Mouse (Mus musculus) heart, postnatal 36 days (tissue): Measurements from ENCODE around the gene Epn1. TPM values are rescaled to one million over a fixed set of nuclear protein-coding genes. Genes with fewer than 3 reads are reported as not detected.

ENCODE experiments used
- DNase-seq, 2 experiments: peaks; one replicate each; pipeline ENCODE4 v3.0.0; 2021 to 2022
- intact Hi-C: fragments of 180-260 bp; cut with DNase I; formaldehyde crosslinking; loops from one replicate; pipeline ENCODE4 v1.15.1; 2025
- total RNA-seq, 2 experiments: library from RNA; stranded (reverse); gene quantifications; 2 replicates each; pipeline ENCODE4 v1.2.3; 2021

The Epn1 gene
- 100 to 1,000 TPM; 176 to 184 TPM for total RNA-seq

GRCm38 (mm10) chr7:5080010-5080751, at the start of gene Epn1:
Epn1 (plus strand) TSS chr7:5080235.
- intact Hi-C loops, result loop anchor here (5.0 kb wide), 1 partner anchor 47 kb away; the partner anchor contains the start of gene Rasl2-9
- DNase-seq, result peak; percentile 95 to 97

GRCm38 (mm10) chr7:5030554-5031275, 49.3 kb upstream of the Epn1 start:
- intact Hi-C loops, result no loop called here
- DNase-seq, result no peak

- intact Hi-C loops, result no loop called here
- no peak for DNase-seq
Observed at GRCm38 (mm10) chr7:5031496-5031895, 48.5 kb upstream of the Epn1 start.

- DNase-seq, result no peak
Observed at GRCm38 (mm10) chr7:5033818-5034217, 46.2 kb upstream of the Epn1 start, which contains the start of gene 4632433K11Rik. 4632433K11Rik (plus strand) TSS chr7:5034118.

GRCm38 (mm10) chr7:5035628-5036027, 44.4 kb upstream of the Epn1 start:
- no peak for DNase-seq
- intact Hi-C loops, result loop anchor here (2.0 kb wide), 1 partner anchor 13 kb away; no protein-coding TSS in a partner anchor

More at GRCm38 (mm10) chr7:5033818-5034217, 46.2 kb upstream of the Epn1 start, which contains the start of gene 4632433K11Rik:
- intact Hi-C loops, result no loop called here

- intact Hi-C loops, result loop anchor here (2.0 kb wide), 1 partner anchor 13 kb away; no protein-coding TSS in a partner anchor
- no peak for DNase-seq
Observed at GRCm38 (mm10) chr7:5036136-5036535, 43.9 kb upstream of the Epn1 start.

- intact Hi-C loops, result loop anchor here (2.0 kb wide), 1 partner anchor 14 kb away; no protein-coding TSS in a partner anchor
- DNase-seq, result no peak
Observed at GRCm38 (mm10) chr7:5037026-5037425, 43.0 kb upstream of the Epn1 start.

GRCm38 (mm10) chr7:5037467-5037866, 42.6 kb upstream of the Epn1 start:
- intact Hi-C loops, result loop anchor here (2.0 kb wide), 1 partner anchor 15 kb away; no protein-coding TSS in a partner anchor
- DNase-seq, result no peak

- DNase-seq, result peak; percentile 92 to 98
- intact Hi-C loops, result no loop called here
Observed at GRCm38 (mm10) chr7:5038109-5038732, 41.8 kb upstream of the Epn1 start, which contains the start of gene Zfp784. Zfp784 (minus strand) TSS chr7:5038446.

- intact Hi-C loops, result no loop called here
- DNase-seq, result no peak
Observed at GRCm38 (mm10) chr7:5038940-5039339, 41.1 kb upstream of the Epn1 start.

- DNase-seq, result no peak
- intact Hi-C loops, result loop anchor here (10.0 kb wide), 2 partner anchors 230 to 490 kb away; partner anchors contain the start of gene Ube2s
Observed at GRCm38 (mm10) chr7:5044981-5045380, 35.1 kb upstream of the Epn1 start.

- DNase-seq, result no peak
- intact Hi-C loops, result loop anchor here (10.0 kb wide), 2 partner anchors 231 to 491 kb away; partner anchors contain the start of gene Ube2s
Observed at GRCm38 (mm10) chr7:5046112-5046511, 33.9 kb upstream of the Epn1 start.

GRCm38 (mm10) chr7:5047313-5047712, 32.7 kb upstream of the Epn1 start:
- intact Hi-C loops, result loop anchor here (1.0 to 10.0 kb wide), 3 partner anchors 104 to 493 kb away; partner anchors contain the start of gene Ube2s

GRCm38 (mm10) chr7:5051193-5052192, 28.5 kb upstream of the Epn1 start, which contains the start of gene Zfp580:
Zfp580 (plus strand) TSS chr7:5051538.
- DNase-seq, result peak; percentile 78 to 88
- intact Hi-C loops, result loop anchor here (2.0 to 10.0 kb wide), 3 partner anchors 55 to 257 kb away; partner anchors contain the start of genes Rpl28 and Zfp579

More at GRCm38 (mm10) chr7:5047313-5047712, 32.7 kb upstream of the Epn1 start:
- peak in 1 of 2 experiments; percentile 35 for DNase-seq

- intact Hi-C loops, result loop anchor here (10.0 kb wide), 2 partner anchors 188 to 258 kb away; partner anchors contain the start of gene Rpl28
- no peak for DNase-seq
Observed at GRCm38 (mm10) chr7:5052438-5052837, 27.6 kb upstream of the Epn1 start.

GRCm38 (mm10) chr7:5052931-5053343, 27.1 kb upstream of the Epn1 start:
- intact Hi-C loops, result loop anchor here (10.0 kb wide), 2 partner anchors 188 to 258 kb away; partner anchors contain the start of gene Rpl28
- no peak for DNase-seq

GRCm38 (mm10) chr7:5053456-5054179, 26.4 kb upstream of the Epn1 start:
- intact Hi-C loops, result loop anchor here (10.0 kb wide), 2 partner anchors 189 to 259 kb away; partner anchors contain the start of gene Rpl28

More at GRCm38 (mm10) chr7:5053456-5054179, 26.4 kb upstream of the Epn1 start:
- DNase-seq, result no peak
